Mouse (Mus musculus): ENCODE data around the gene Dnal4.
"Not testable (repeated sequence)": the region's sequence is repeated elsewhere in the genome, so short reads cannot be mapped to it uniquely, and the experiment has no call there.

The Dnal4 gene

DNA sequence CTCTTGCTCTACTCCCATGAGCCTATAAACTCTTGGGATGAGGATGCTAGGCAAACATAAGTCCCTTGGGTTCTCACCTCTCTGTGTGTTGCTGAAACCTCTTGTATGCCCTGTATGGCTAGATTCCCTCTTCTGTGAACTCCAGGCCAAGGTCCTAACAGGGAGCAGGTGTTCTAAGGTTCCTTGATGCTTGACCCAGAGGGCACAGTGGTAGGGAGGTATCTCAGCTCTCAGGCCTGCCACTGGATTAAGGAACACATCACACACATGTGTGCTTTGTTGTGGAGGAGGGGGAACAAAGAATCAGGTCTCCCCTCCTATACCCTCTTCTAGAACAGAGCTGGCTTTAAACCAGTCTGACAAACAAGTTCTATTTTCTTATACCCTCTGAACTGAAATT lies at the start of gene Dnal4:
Dnal4 (minus strand) TSS at position 101 of the 400 bp plus-strand sequence.
- no peak for DNase-seq

DNA sequence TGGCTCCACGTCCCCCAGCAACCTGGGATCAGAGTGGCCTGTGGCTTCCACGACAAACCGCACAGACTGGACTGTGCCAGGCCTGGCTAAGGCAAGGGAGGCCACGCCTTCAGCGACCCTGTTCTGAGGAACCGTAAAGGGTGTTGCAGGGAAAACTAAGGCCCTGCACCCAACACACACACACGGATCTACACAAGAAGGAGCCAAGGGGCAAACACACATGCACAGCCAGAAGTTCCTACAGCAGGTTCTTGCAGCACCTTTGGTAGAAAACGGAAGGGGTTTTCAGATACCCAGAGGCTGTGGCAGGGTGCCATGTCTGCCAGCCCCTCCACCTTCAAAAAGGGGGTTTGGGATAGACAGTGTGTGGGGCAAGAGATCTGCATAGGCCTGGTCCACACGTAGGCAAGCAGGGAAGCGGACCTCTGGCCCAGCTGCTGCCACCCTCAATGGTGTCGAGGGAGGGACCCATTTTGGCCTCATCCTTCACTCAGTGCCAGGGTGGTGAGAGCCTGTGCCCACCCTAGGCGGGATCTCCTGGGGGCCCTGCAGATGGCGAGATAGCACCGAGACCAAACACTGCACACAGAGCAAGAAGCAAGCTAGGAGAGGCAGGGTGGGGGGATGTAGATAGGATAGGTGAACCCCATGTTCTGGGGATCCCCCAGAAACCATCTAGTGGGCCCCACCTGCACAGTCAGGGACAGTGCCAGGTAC lies 49.6 kb upstream of the Dnal4 start:
- no peak for DNase-seq

DNA sequence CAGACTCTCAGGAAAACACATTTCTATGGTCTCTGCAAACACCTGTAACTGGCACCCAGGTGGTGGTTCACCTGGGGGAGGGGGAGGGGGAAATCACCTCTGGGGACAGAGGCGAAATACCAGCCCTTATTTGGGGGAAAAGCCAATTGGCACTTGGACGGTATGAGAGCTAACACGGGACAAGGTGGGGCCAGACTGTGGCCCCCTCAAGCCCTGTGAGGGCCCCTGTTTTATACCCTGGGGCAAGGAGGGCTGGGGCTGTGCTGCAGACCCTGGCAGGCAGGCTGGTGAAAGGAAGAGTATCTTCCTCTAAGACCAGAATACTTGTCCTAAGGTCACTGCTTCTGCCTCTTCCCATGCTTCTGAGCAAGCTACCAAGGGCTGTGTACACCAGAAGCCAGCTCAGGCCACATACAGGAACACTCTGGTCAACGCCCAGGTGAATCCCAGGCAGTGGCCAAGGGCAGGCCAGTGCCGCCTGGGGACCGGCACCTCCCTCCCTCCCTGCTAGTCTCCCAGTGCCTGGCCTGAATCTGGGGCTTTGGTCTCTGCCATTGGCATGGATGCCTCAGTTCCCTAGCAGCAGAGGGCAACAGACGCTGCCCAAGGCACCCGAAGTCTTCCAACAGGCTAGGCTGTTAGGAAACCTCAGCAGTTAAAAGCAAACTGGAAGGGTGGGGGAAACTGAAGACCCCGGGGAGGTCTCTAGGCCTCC lies 48.7 kb upstream of the Dnal4 start:
- no peak for DNase-seq

GRCm38 (mm10) chr15:79825146-79825825 lies 47.6 kb upstream of the Dnal4 start:
- peak; percentile 30 for DNase-seq

GRCm38 (mm10) chr15:79823588-79824280 lies 46.1 kb upstream of the Dnal4 start:
- DNase-seq, result peak; percentile 83

- DNase-seq, result peak; percentile 44
Measured at GRCm38 (mm10) chr15:79822265-79823199, 44.9 kb upstream of the Dnal4 start.

DNA sequence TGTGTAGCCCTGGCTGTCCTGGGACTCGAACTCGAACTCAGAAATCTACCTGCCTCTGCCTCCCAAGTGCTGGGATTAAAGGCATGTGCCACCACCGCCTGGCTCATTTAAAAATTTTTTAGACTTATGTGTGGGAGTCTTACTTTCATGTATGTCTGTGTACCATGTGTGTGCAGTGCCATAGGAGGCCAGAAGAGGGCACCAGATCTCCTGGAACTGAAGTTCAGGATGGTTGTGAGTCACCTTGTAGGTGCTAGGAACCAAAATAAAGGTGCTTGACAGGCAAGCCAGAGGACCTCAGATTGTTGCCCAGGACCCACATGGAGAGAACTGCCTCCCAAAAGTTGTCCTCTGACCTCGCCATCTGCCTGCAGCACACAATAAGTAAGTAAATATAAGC lies 40.7 kb upstream of the Dnal4 start:
- peak; percentile 17 for DNase-seq

DNA sequence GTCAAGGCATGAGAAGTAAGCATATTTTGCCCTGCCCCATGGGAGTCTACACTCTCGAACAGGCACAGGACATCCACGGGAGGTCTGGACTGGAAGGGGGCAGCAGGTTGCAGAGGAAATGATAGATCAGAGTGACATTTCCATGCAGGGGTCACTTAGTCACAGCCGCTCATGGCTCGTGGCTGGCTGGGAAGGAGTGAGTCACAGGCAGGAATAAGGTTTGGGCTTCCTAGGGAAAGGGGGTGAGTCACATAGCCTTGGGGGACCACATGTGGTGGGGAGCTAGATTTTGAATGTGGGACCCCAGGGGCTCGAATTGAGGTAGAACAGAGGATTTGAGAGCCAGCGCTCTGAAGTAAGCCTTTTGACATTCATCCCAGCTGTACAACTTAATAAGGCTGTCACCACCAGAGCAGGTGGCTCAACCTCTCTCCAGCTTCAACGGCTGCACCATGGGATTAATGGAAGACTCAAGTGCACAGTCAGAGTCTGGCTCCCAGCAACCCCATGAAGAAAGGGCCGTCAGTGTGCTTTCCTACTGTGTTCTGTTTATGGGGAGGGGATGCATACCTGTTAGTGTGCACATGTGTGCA lies 36.1 kb upstream of the Dnal4 start:
- DNase-seq, result peak; percentile 13

- DNase-seq, result not testable (repeated sequence)
Measured at GRCm38 (mm10) chr15:79812840-79813239, 35.2 kb upstream of the Dnal4 start.

GRCm38 (mm10) chr15:79810997-79811396 lies 33.3 kb upstream of the Dnal4 start:
- DNase-seq, result no peak

DNA sequence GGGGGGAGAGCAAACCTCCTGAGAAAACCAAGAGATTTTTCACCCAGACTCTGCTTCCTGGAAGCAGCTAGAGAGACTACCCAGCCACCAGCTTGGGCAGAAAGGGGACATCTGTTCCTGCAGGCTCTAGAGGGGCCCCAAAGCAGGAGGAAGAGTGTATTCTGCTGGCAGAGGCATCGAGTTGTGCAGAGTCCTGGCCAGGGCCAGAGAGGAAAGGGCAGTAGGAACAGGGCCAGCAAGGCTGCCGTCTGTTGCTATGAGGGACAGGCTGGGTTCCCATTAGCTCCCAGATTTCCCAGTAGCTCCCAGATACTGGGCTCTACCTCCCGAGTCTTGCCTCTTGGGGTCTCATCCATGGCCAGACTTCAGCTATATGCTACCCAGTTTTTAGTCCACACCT lies 32.4 kb upstream of the Dnal4 start:
- DNase-seq, result no peak

GRCm38 (mm10) chr15:79808658-79809057 lies 31.0 kb upstream of the Dnal4 start:
- DNase-seq, result no peak

- peak; percentile 66 for DNase-seq
Measured at GRCm38 (mm10) chr15:79808114-79808513, 30.5 kb upstream of the Dnal4 start.

DNA sequence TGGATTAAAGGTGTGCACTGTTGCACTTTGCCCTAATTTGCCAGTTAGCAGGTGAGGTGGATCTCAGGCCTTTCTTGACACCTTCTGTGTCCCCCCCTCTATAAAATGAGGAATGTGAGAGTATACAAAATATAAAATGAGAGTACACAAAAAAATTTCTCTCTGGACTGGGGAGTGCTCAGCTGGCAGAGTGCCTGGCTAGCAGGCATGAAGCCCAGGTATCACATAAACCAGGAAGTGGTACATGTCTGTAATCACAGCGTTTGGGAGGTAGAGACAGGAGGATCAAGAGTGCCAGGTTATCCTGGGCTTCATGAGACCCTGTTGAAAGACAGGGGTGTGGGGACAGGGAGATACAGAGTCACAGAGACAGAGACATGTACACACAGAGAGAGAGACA lies 29.4 kb upstream of the Dnal4 start:
- no peak for DNase-seq

- DNase-seq, result no peak
Measured at GRCm38 (mm10) chr15:79805246-79805645, 27.6 kb upstream of the Dnal4 start.

- DNase-seq, result peak; percentile 70
Measured at GRCm38 (mm10) chr15:79804352-79805071, 26.9 kb upstream of the Dnal4 start, which contains the start of gene Nptxr. Nptxr (minus strand) TSS chr15:79804766.

DNA sequence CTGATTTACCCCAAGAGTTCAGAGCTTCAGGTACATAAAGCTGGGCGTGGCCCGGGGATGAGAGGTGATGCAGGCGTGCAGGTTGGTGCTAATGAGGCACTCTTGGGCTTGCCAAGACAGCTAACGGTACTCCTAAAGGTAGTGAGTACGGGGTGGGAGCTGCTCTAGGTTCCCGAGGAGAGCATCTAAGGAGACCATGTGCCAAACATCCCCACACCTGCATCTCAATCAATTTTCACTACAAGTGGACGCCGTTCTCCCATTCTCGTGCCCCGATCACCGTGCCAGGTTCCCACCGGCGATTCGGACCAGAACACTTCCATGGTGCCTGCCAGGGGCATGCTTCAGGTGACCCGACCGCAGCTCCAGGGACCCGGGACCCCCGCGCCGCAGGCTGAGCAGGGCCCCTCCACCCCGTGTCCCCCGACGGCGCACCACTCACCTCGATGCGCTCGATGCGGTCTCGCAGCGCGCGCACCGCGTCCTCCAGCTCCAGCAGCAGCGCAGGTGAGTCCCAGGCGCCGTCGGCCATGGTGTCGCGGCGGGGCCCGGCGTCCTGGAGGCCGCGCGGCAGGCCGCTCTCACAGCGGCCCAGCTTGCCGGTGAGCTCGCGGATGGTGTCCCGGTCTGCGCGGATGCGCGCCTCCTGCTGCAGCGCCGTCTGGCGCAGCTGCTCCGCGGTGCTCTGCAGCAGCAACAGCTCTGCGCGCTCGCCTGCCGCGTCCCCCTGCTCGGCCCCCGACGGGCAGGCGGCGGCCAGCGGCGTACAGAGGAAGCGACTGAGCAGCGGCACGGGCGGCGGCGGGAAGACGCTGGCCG lies 26.1 kb upstream of the Dnal4 start:
- DNase-seq, result peak; percentile 54

DNA sequence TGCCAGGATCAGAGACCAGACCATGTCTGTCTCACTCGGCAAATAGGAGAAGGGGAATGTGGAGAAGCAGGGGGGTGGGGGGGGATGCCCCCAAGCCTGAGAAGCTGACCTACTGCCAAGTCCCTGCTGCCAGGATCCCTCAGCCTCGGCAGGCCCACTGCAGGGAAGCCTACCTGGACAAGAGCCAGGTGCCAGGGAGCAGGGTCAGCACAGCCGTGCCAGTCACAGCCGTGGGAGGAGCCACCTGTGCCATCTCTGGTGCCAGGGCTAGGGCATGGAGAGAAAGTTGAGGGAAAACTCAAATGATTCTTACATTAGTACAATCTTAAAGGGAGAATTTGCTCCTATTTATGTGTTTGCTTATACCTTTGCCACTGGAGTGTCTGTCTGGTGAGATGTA lies 24.7 kb upstream of the Dnal4 start:
- peak; percentile 33 for DNase-seq

GRCm38 (mm10) chr15:79801646-79802045 lies 24.0 kb upstream of the Dnal4 start:
- DNase-seq, result no peak

DNA sequence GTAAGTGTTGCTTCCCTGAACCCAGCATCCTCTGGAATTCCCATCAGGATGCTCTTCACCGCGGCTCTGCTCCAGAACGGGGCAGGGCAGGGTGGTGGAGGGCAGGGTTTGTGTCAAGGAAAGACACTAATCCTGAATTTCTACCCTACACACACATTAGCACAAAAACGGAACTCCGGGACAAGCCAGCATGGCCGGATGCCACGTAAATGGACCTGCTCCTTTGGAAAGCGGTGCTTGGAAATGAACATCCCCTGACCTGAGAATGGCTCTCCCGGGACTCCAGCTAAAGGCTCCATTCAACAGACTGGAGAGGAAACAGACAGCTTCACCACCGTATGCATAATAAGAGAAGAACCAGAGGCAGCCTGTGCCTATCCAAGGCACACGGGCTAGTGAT lies 23.1 kb upstream of the Dnal4 start:
- DNase-seq, result no peak
